Comparison of ENCODE assay signal across 18 mouse cellular contexts in the genomic region with DNA sequence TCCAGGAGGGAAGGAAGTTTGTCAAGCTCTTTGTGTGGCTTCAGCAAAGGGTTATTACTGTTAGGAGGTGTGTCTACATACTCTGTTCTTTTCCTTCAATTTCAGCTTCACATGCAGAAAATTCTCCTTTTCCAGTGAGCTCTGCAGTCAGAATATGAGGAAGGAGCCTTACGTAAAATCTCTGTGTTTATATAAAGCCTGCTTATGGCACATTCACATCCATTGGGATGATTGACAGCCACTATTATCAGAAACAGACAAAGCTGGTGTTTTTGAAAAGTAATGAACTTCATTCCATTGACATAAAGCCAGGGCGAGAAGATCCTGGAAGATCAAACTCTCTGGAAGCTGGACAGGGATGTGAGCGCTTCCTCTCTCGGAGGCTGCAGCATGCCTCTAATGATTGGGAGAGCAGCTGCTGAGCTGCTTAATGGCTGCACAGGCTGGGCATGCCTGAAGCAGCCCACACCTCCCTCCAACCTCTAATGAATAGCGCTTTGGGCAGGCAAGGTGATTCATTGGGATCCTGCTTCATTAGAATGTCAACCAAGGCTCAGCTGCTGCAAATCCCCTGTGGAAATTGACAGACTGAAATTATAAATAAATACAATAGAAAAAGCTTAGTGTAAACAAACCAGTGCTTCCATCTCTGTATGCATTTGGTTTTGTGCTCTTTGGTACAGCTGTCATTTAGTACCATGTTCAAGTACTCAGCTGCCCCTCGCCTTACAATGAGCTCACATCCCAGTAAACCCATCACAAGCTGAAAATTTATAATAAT.
DNase-seq lines count a peak whose midpoint lies in the region; ATAC-seq and TF ChIP-seq lines count a peak whose summit lies in the region.
"Had no signal": no experiment of that assay in that cellular context is flagged by ENCODE, and none has a peak within 500 bp of the region (broad histone marks: within the 10 kb centered on the region; RNA-seq: fewer than 3 reads in every experiment).

No protein-coding gene starts in this region.

- no peak overlapping the region for H3K9ac ChIP-seq in embryonic facial prominence, embryonic 14.5 days (ENCODE audit: low read depth, low read length)
- H3K9ac ChIP-seq in hindbrain, embryonic 14.5 days = peak overlapping the region; percentile 34; the same call in 1 of the 2 replicates
- no peak overlapping the region for H3K9ac ChIP-seq in neural tube, embryonic 13.5 days
- H3K9ac ChIP-seq: heart, embryonic 15.5 days; limb, embryonic 12.5 days had no signal

- no peaks in the 10 kb centered on the region for H3K36me3 ChIP-seq in embryonic facial prominence, embryonic 14.5 days (ENCODE audit: control insufficient read depth, insufficient read depth, low read length)
- no peaks in the 10 kb centered on the region for H3K36me3 ChIP-seq in hindbrain, embryonic 14.5 days (replicated peaks; ENCODE audit: control insufficient read depth, insufficient read depth)
- H3K36me3 ChIP-seq in neural tube, embryonic 13.5 days = no peaks in the 10 kb centered on the region
- no peaks in the 10 kb centered on the region for H3K36me3 ChIP-seq in thymus, adult 2 months (ENCODE audit: control insufficient read depth, insufficient read depth, low read length)
- H3K36me3 ChIP-seq: G1E; heart, embryonic 15.5 days; limb, embryonic 12.5 days had no signal

- 39% methylated on average over 6 of the region's 6 CpGs for WGBS in embryonic facial prominence, embryonic 14.5 days
- 21% methylated on average over 6 of the region's 6 CpGs for WGBS in hindbrain, embryonic 14.5 days
- WGBS in neural tube, embryonic 13.5 days = 28% methylated on average over 6 of the region's 6 CpGs
- 80% methylated on average over 6 of the region's 6 CpGs for WGBS in thymus, adult 2 months

- H3K9me3 ChIP-seq in embryonic facial prominence, embryonic 14.5 days (ENCODE audit: control insufficient read depth, low read length) = no peaks in the 10 kb centered on the region
- H3K9me3 ChIP-seq in hindbrain, embryonic 14.5 days (ENCODE audit: control insufficient read depth, low read length) = no peaks in the 10 kb centered on the region
- H3K9me3 ChIP-seq in neural tube, embryonic 13.5 days = no peaks in the 10 kb centered on the region
- H3K9me3 ChIP-seq: heart, embryonic 15.5 days; limb, embryonic 12.5 days; megakaryocyte, embryonic 14.5 days had no signal

- H3K27ac ChIP-seq in embryonic facial prominence, embryonic 14.5 days (replicated peaks; ENCODE audit: low read depth, low read length) = no peak overlapping the region
- H3K27ac ChIP-seq in hindbrain, embryonic 14.5 days = peak overlapping the region; percentile 58
- H3K27ac ChIP-seq in neural tube, embryonic 13.5 days (replicated peaks) = peak overlapping the region; percentile 67
- H3K27ac ChIP-seq in thymus, adult 2 months (ENCODE audit: control insufficient read depth, insufficient read depth, low read length) = no peak overlapping the region
- H3K27ac ChIP-seq: heart, embryonic 15.5 days; limb, embryonic 12.5 days had no signal

- no peak overlapping the region for H3K4me3 ChIP-seq in embryonic facial prominence, embryonic 14.5 days (ENCODE audit: low read depth, low read length)
- no peak overlapping the region for H3K4me3 ChIP-seq in hindbrain, embryonic 14.5 days (replicated peaks; ENCODE audit: low read length)
- no peak overlapping the region for H3K4me3 ChIP-seq in neural tube, embryonic 13.5 days
- H3K4me3 ChIP-seq in thymus, adult 2 months (ENCODE audit: control insufficient read depth, insufficient read depth, low read length) = no peak overlapping the region
- H3K4me3 ChIP-seq: erythroblast, embryonic 14.5 days; heart, embryonic 15.5 days; limb, embryonic 12.5 days; megakaryocyte, embryonic 14.5 days had no signal

- ATAC-seq in embryonic facial prominence, embryonic 14.5 days (ENCODE audit: low read depth) = peak; percentile 74; the same call in 1 of the 2 replicates
- peak; percentile 89 for ATAC-seq in hindbrain, embryonic 14.5 days (ENCODE audit: low FRiP score)
- ATAC-seq in neural tube, embryonic 13.5 days (ENCODE audit: low read depth) = peak; percentile 98
- ATAC-seq: intestine, postnatal 0 days had no signal

- no peaks in the 10 kb centered on the region for H3K27me3 ChIP-seq in embryonic facial prominence, embryonic 14.5 days (replicated peaks; ENCODE audit: control insufficient read depth, insufficient read depth, low read length)
- H3K27me3 ChIP-seq in hindbrain, embryonic 14.5 days (ENCODE audit: control insufficient read depth, insufficient read depth, low read length) = no peaks in the 10 kb centered on the region
- H3K27me3 ChIP-seq in neural tube, embryonic 13.5 days = no peaks in the 10 kb centered on the region
- H3K27me3 ChIP-seq in thymus, adult 2 months (ENCODE audit: control insufficient read depth, insufficient read depth, low read length) = no peaks in the 10 kb centered on the region
- H3K27me3 ChIP-seq: heart, embryonic 15.5 days; limb, embryonic 12.5 days; megakaryocyte, embryonic 14.5 days had no signal

- no peaks in the 10 kb centered on the region for H3K4me1 ChIP-seq in embryonic facial prominence, embryonic 14.5 days (ENCODE audit: control insufficient read depth, insufficient read depth, low read length)
- 0 out of 2 replicates have a peak, but pooled peaks cover 8% of the 10 kb centered on the region for H3K4me1 ChIP-seq in hindbrain, embryonic 14.5 days (replicated peaks; ENCODE audit: control insufficient read depth, insufficient read depth, low read length)
- H3K4me1 ChIP-seq in neural tube, embryonic 13.5 days (replicated peaks) = peaks cover 16% of the 10 kb centered on the region
- no peaks in the 10 kb centered on the region for H3K4me1 ChIP-seq in thymus, adult 2 months (replicated peaks; ENCODE audit: control insufficient read depth, insufficient read depth, low read length)
- H3K4me1 ChIP-seq: heart, embryonic 15.5 days; limb, embryonic 12.5 days; megakaryocyte, embryonic 14.5 days had no signal

- no peak overlapping the region for H3K4me2 ChIP-seq in embryonic facial prominence, embryonic 14.5 days (ENCODE audit: low read depth, low read length)
- H3K4me2 ChIP-seq in hindbrain, embryonic 14.5 days (replicated peaks) = peak overlapping the region; percentile 16
- H3K4me2 ChIP-seq in neural tube, embryonic 13.5 days = peak overlapping the region; percentile 27
- H3K4me2 ChIP-seq: heart, embryonic 15.5 days; limb, embryonic 12.5 days had no signal

- no peak for TF ChIP-seq POLR2A in thymus, adult 2 months (IDR thresholded peaks at IDR 0.05; ENCODE audit: control insufficient read depth, extremely low read depth, insufficient read depth, low read length, poor library complexity)

- TF ChIP-seq CTCF in thymus, adult 2 months (IDR thresholded peaks at IDR 0.05; ENCODE audit: borderline replicate concordance, control insufficient read depth, extremely low read depth, insufficient read depth, low read length, poor library complexity) = no peak

- DNase-seq in layer of hippocampus, adult 18-20 months (ENCODE audit: low spot score in 2 of 2) = peak; percentile 13 to 28
- no peak for DNase-seq in layer of hippocampus, adult 11-12 months (ENCODE audit: low spot score)
- peak; percentile 41 for DNase-seq in embryonic facial prominence, embryonic 14.5 days (ENCODE audit: low spot score)
- DNase-seq in hindbrain, embryonic 14.5 days (ENCODE audit: low spot score) = peak; percentile 63
- DNase-seq in thymus, postnatal 0 days (ENCODE audit: low spot score) = no peak
- no peak for DNase-seq in thymus, adult 2 months
- DNase-seq in gastrocnemius, adult 8-10 months (ENCODE audit: low spot score in 2 of 2) = no peak
- DNase-seq: B cell, adult 2 months; cerebellum, adult 9-10 months; gastrocnemius, postnatal 36 days; lung, adult 18-20 months had no signal

Comparison
In these comparisons a context has a peak if more than half of its experiments do, and no peak if none do; other contexts are left out.
1. DNase-seq: peak in layer of hippocampus, adult 18-20 months (2 of 2), embryonic facial prominence, embryonic 14.5 days (single experiment) and hindbrain, embryonic 14.5 days (single experiment); none in layer of hippocampus, adult 11-12 months (single experiment), thymus, postnatal 0 days (single experiment), thymus, adult 2 months (single experiment) and gastrocnemius, adult 8-10 months (0 of 2).
2. H3K27ac ChIP-seq: peak in hindbrain, embryonic 14.5 days (single experiment) and neural tube, embryonic 13.5 days (single experiment); none in embryonic facial prominence, embryonic 14.5 days (single experiment) and thymus, adult 2 months (single experiment).
3. Peak in every context shown above with its lines, with median percentiles within 50 percentile points of each other: ATAC-seq.